Mouse (Mus musculus) myocyte (in vitro differentiated cells): ENCODE data around the gene Speer4c. TPM values are rescaled to one million over a fixed set of nuclear protein-coding genes. Genes with fewer than 3 reads are reported as not detected.
"Not testable (repeated sequence)": the region's sequence is repeated elsewhere in the genome, so short reads cannot be mapped to it uniquely, and the experiment has no call there.

ENCODE experiments used
- H3K27me3 ChIP-seq: one replicate; pipeline ENCODE4 v1.6.1; 2011; ENCODE audit not compliant: control insufficient read depth, insufficient read depth, insufficient read length
- H3K36me3 ChIP-seq: one replicate; pipeline ENCODE4 v1.6.1; 2011; ENCODE audit not compliant: control insufficient read depth, insufficient read depth
- H3K4me2 ChIP-seq: one replicate; pipeline ENCODE4 v1.6.1; 2011; ENCODE audit warnings: low read depth, control low read depth
- H3K4me3 ChIP-seq: one replicate; pipeline ENCODE4 v1.5.1; 2011; ENCODE audit warnings: mild to moderate bottlenecking, control low read depth, moderate library complexity
- H3K79me2 ChIP-seq: one replicate; pipeline ENCODE4 v1.6.1; 2011; ENCODE audit not compliant: control insufficient read depth, insufficient read depth
- H3ac ChIP-seq: one replicate; pipeline ENCODE4 v1.6.1; 2011; ENCODE audit not compliant: control insufficient read depth, insufficient read length
- CEBPB ChIP-seq: IDR thresholded peaks from 2 replicates; pipeline ENCODE4 v1.6.1; 2011; ENCODE audit warnings: mild to moderate bottlenecking, moderate library complexity; ENCODE audit not compliant: poor library complexity, insufficient read depth, severe bottlenecking
- E2F4 ChIP-seq: IDR thresholded peaks from one replicate; pipeline ENCODE4 v1.6.1; 2011; ENCODE audit warnings: mild to moderate bottlenecking, control low read depth, moderate library complexity; ENCODE audit not compliant: insufficient read depth
- MAX ChIP-seq: IDR thresholded peaks from one replicate; pipeline ENCODE4 v1.6.1; 2011; ENCODE audit warnings: low read depth, mild to moderate bottlenecking, control low read depth
- MYOD1 ChIP-seq, 3 experiments: IDR thresholded peaks; one replicate each; pipeline ENCODE4 v1.6.1; 2011; ENCODE audit warnings: control low read depth in 2 of 3, low read depth in 2 of 3, mild to moderate bottlenecking in 2 of 3, moderate library complexity in 1 of 3; ENCODE audit not compliant: insufficient read length in 2 of 3, control insufficient read depth in 1 of 3
- MYOG ChIP-seq, 3 experiments: IDR thresholded peaks; one replicate each; pipeline ENCODE4 v1.6.1; 2011; ENCODE audit warnings: control low read depth in 2 of 3, low read depth in 2 of 3, mild to moderate bottlenecking in 2 of 3; ENCODE audit not compliant: insufficient read length in 2 of 3, control insufficient read depth in 1 of 3, insufficient read depth in 1 of 3
- POLR2A ChIP-seq: IDR thresholded peaks from one replicate; pipeline ENCODE4 v1.6.1; 2011; ENCODE audit warnings: low read depth, mild to moderate bottlenecking, control low read depth, moderate library complexity; ENCODE audit not compliant: insufficient read length
- POLR2AphosphoS2 ChIP-seq: IDR thresholded peaks from one replicate; pipeline ENCODE4 v1.6.1; 2011; ENCODE audit warnings: low read depth, control low read depth; ENCODE audit not compliant: insufficient read length
- REST ChIP-seq: IDR thresholded peaks from one replicate; pipeline ENCODE4 v1.6.1; 2011; ENCODE audit warnings: mild to moderate bottlenecking, control low read depth, moderate library complexity; ENCODE audit not compliant: insufficient read depth, insufficient read length
- SRF ChIP-seq: IDR thresholded peaks from one replicate; pipeline ENCODE4 v1.6.1; 2011; ENCODE audit warnings: low read depth; ENCODE audit not compliant: control insufficient read depth, insufficient read length
- TCF3 ChIP-seq: IDR thresholded peaks from one replicate; pipeline ENCODE4 v1.6.1; 2011; ENCODE audit warnings: low read depth, control low read depth; ENCODE audit not compliant: insufficient read length
- USF1 ChIP-seq: IDR thresholded peaks from one replicate; pipeline ENCODE4 v1.6.1; 2011; ENCODE audit warnings: low read depth, mild to moderate bottlenecking, control low read depth, moderate library complexity
- polyA plus RNA-seq: library from polyadenylated mRNA; unstranded; fragments of >200 nt; fragmentation: generic; extraction: Trizol; gene quantifications from one replicate; pipeline ENCODE4 v1.2.1, GENCODE M21; 2012; ENCODE audit warnings: missing spikeins

Speer4c gene
- polyA plus RNA-seq = not detected

GRCm38 (mm10) chr5:15714171-15714570 lies at the start of gene Speer4c:
Gene Speer4c (minus strand): TSS chr5:15714271.
- H3K4me2 ChIP-seq, H3K79me2 ChIP-seq, H3K36me3 ChIP-seq, H3ac ChIP-seq, H3K27me3 ChIP-seq, H3K4me3 ChIP-seq: not testable (repeated sequence)

- Histone ChIP-seq H3K36me3 (no peaks in the 10 kb centered on the region), H3K79me2 (no peaks in the 10 kb centered on the region), H3K4me3 (no peak overlapping the region), H3K27me3 (no peaks in the 10 kb centered on the region), H3K4me2 (no peak overlapping the region), H3ac (no peak overlapping the region)
- no peak for TF ChIP-seq USF1
- TF ChIP-seq SRF = no peak
- TF ChIP-seq MYOG (IDR thresholded peaks at IDR 0.05; ENCODE audit: control insufficient read depth in 1 of 3, insufficient read depth in 1 of 3, insufficient read length in 2 of 3, low read depth in 2 of 3) = no peak
- no peak for TF ChIP-seq REST
- TF ChIP-seq TCF3 = no peak
- no peak for TF ChIP-seq POLR2A
- TF ChIP-seq POLR2AphosphoS2 = no peak
- TF ChIP-seq CEBPB = no peak
- TF ChIP-seq MYOD1 (IDR thresholded peaks at IDR 0.05; ENCODE audit: control insufficient read depth in 1 of 3, insufficient read length in 2 of 3, low read depth in 2 of 3) = no peak
Observed at GRCm38 (mm10) chr5:15747478-15748255, 33.6 kb upstream of the Speer4c start.

- no peaks in the 10 kb centered on the region for H3K36me3 ChIP-seq
- no peak overlapping the region for H3K4me3 ChIP-seq
- H3ac ChIP-seq = no peak overlapping the region
- no peak overlapping the region for H3K4me2 ChIP-seq
- no peaks in the 10 kb centered on the region for H3K27me3 ChIP-seq
- TF ChIP-seq E2F4 = no peak
- TF ChIP-seq USF1 = no peak
- TF ChIP-seq POLR2AphosphoS2 = no peak
- no peak for TF ChIP-seq POLR2A
- TF ChIP-seq MYOG (IDR thresholded peaks at IDR 0.05; ENCODE audit: control insufficient read depth in 1 of 3, insufficient read depth in 1 of 3, insufficient read length in 2 of 3, low read depth in 2 of 3) = no peak
- TF ChIP-seq MAX = no peak
- no peak for TF ChIP-seq SRF
- TF ChIP-seq MYOD1 (IDR thresholded peaks at IDR 0.05; ENCODE audit: control insufficient read depth in 1 of 3, insufficient read length in 2 of 3, low read depth in 2 of 3) = no peak
- no peaks in the 10 kb centered on the region for H3K79me2 ChIP-seq
Observed at GRCm38 (mm10) chr5:15734097-15734867, 20.2 kb upstream of the Speer4c start.

GRCm38 (mm10) chr5:15702891-15703290 lies 11.2 kb downstream of the Speer4c start:
- H3ac ChIP-seq, H3K4me2 ChIP-seq, H3K36me3 ChIP-seq, H3K27me3 ChIP-seq, H3K4me3 ChIP-seq, H3K79me2 ChIP-seq: not testable (repeated sequence)

DNA sequence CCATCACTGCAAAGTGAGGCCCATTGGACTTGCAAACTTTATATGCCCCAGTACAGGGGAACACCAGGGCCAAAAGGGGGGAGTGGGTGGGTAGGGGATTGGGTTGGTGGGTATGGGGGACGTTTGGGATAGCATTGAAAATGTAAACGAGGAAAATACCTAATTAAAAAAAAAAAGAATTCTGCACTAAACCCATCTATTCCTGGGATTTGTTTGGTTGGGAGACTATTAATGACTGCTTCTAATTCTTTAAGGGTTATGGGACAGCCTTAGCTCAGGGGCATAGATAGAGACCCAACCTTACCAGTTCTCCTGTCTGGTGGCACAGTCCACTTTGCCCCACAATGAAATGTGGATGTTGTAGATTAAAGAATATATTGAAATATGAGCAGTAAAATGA lies 16.4 kb downstream of the Speer4c start:
- H3K4me3 ChIP-seq, H3ac ChIP-seq, H3K4me2 ChIP-seq, H3K79me2 ChIP-seq, H3K36me3 ChIP-seq, H3K27me3 ChIP-seq: not testable (repeated sequence)

- H3K79me2 ChIP-seq, H3K27me3 ChIP-seq, H3K4me2 ChIP-seq, H3K4me3 ChIP-seq, H3K36me3 ChIP-seq, H3ac ChIP-seq: not testable (repeated sequence)
Observed at GRCm38 (mm10) chr5:15691849-15692248, 22.2 kb downstream of the Speer4c start.

DNA sequence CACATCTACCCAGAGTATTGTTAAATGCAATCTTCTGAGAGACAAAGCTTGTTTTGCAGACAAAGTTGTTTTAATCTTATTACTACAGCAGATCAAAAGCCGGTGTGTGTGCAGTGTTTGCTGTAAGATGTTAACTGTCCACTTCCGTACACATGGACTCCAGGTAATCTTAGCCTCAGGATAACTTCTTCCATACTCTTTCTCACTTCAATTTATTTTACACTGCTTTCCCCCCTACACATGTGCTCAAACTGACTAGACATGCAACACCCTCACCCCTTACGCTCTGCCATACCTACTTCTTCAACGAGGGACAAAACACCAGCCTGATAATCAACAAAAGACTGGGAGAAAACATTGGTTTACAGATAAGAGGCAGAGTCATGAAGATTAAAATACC lies 23.2 kb downstream of the Speer4c start:
- not testable (repeated sequence) for H3K36me3 ChIP-seq, H3K4me2 ChIP-seq, H3K79me2 ChIP-seq, H3ac ChIP-seq, H3K4me3 ChIP-seq, H3K27me3 ChIP-seq

GRCm38 (mm10) chr5:15689659-15690213 lies 24.3 kb downstream of the Speer4c start:
- H3K27me3 ChIP-seq, H3K79me2 ChIP-seq, H3K4me2 ChIP-seq, H3K36me3 ChIP-seq, H3ac ChIP-seq, H3K4me3 ChIP-seq: not testable (repeated sequence)

GRCm38 (mm10) chr5:15688874-15689658 lies 25.0 kb downstream of the Speer4c start:
- H3K79me2 ChIP-seq, H3K4me3 ChIP-seq, H3K4me2 ChIP-seq, H3ac ChIP-seq, H3K27me3 ChIP-seq, H3K36me3 ChIP-seq: not testable (repeated sequence)
